In the genomic region with DNA sequence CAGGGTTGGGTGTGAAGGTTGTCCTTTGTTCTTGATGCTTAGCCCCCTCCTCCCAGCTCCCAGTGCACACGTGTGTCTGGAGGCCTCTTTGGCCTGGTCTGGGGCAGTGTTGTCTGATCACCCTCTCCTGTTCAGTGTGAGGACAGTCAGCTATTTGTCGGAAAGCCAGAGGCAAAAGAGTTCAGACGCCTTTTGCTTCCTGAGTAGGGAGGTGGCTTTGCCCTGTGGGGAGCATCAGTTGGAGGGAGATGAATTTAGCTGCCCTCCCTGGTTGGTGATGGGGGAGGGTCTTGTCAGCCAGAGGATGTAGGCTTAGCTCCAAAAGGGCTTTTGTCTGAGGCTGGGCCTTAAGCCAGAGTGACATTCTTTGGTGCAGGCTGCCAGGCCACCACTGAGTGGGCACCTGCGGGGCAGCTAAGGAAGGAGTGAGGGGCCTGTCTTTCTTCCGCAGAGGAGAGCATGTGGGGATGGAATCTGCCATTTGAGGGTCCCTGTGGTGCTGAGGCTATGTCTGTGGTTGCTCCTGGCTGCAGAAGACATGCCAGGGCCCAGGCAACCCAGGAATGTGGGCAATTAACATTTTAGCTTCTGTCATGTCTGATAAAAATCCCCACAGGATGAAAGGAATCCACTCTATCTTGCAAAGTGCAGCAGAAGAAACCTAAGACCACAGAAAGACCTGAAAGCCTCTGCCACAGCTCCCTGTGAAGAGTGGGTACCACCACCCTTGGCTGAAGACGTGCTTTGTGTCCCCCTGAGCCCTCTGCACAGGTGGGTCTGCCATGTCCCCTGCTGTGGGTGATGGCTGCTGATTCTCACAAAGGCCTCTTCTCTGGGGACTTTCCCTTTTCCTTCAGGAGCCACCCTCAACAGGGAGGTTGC, we compare ENCODE assay signal across 9 mouse cellular contexts.
DNase-seq lines count a peak whose midpoint lies in the region; ATAC-seq lines count a peak whose summit lies in the region.
"Had no signal": no experiment of that assay in that cellular context is flagged by ENCODE, and none has a peak within 500 bp of the region (broad histone marks: within the 10 kb centered on the region; RNA-seq: fewer than 3 reads in every experiment).

No protein-coding gene starts in this region.

- H3K9me3 ChIP-seq in embryonic facial prominence, embryonic 10.5 days, result no peaks in the 10 kb centered on the region
- no peaks in the 10 kb centered on the region for H3K9me3 ChIP-seq in hindbrain, embryonic 16.5 days (ENCODE audit: control insufficient read depth, low read length)

- H3K4me1 ChIP-seq in embryonic facial prominence, embryonic 10.5 days, result peaks cover 16% of the 10 kb centered on the region
- H3K4me1 ChIP-seq in hindbrain, embryonic 16.5 days (ENCODE audit: control insufficient read depth, insufficient read depth, low read depth, low read length), result peaks cover 14% of the 10 kb centered on the region

- no peaks in the 10 kb centered on the region for H3K36me3 ChIP-seq in embryonic facial prominence, embryonic 10.5 days (replicated peaks)
- H3K36me3 ChIP-seq in hindbrain, embryonic 16.5 days (ENCODE audit: control insufficient read depth, insufficient read depth, low read length), result no peaks in the 10 kb centered on the region

- no peak overlapping the region for H3K9ac ChIP-seq in hindbrain, embryonic 16.5 days (ENCODE audit: low read depth, low read length)

- H3K27ac ChIP-seq in embryonic facial prominence, embryonic 10.5 days (replicated peaks), result peak overlapping the region; percentile 57
- peak overlapping the region; percentile 58 for H3K27ac ChIP-seq in hindbrain, embryonic 16.5 days (ENCODE audit: low read depth, low read length)
- H3K27ac ChIP-seq: kidney, postnatal 0 days had no signal

- H3K4me3 ChIP-seq in embryonic facial prominence, embryonic 10.5 days, result no peak overlapping the region
- no peak overlapping the region for H3K4me3 ChIP-seq in hindbrain, embryonic 16.5 days (ENCODE audit: low read length)

- 14% methylated on average over 6 of the region's 6 CpGs for WGBS in embryonic facial prominence, embryonic 10.5 days
- 9% methylated on average over 6 of the region's 6 CpGs for WGBS in hindbrain, embryonic 16.5 days

- peak; percentile 34 for DNase-seq in right cerebral cortex, postnatal 4 days
- no peak for DNase-seq in right cerebral cortex, postnatal 14 days
- DNase-seq in embryonic facial prominence, embryonic 10.5 days (ENCODE audit: low spot score), result peak; percentile 24
- no peak for DNase-seq in adrenal gland, adult 2 months
- DNase-seq in thymus, postnatal 0 days (ENCODE audit: low spot score), result no peak
- DNase-seq in kidney, adult 11 months, result no peak
- DNase-seq in layer of hippocampus, adult 8-10 months (ENCODE audit: low spot score in 2 of 2), result no peak

- peak; percentile 95 for ATAC-seq in hindbrain, embryonic 16.5 days

- H3K4me2 ChIP-seq in hindbrain, embryonic 16.5 days (ENCODE audit: low read length), result no peak overlapping the region

- H3K27me3 ChIP-seq in embryonic facial prominence, embryonic 10.5 days (replicated peaks; ENCODE audit: low read depth, poor library complexity, severe bottlenecking), result 0 out of 2 replicates have a peak, but pooled peaks cover 9% of the 10 kb centered on the region
- no peaks in the 10 kb centered on the region for H3K27me3 ChIP-seq in hindbrain, embryonic 16.5 days (replicated peaks; ENCODE audit: control insufficient read depth, insufficient read depth, low read length)

Comparison
In these comparisons a context has a peak if more than half of its experiments do, and no peak if none do; other contexts are left out.
1. DNase-seq: peak in right cerebral cortex, postnatal 4 days (single experiment) and embryonic facial prominence, embryonic 10.5 days (single experiment); none in right cerebral cortex, postnatal 14 days (single experiment), adrenal gland, adult 2 months (single experiment), thymus, postnatal 0 days (single experiment), kidney, adult 11 months (single experiment) and layer of hippocampus, adult 8-10 months (0 of 2).